Mouse (Mus musculus) kidney, adult 2 months (tissue): ENCODE results near the gene Ptges. TPM values are rescaled to one million over a fixed set of nuclear protein-coding genes. Genes with fewer than 3 reads are reported as not detected.

Experiments
- DNase-seq: peaks from one replicate; pipeline ENCODE4 v3.0.0; 2021
- H3K27ac ChIP-seq: fragments of 200-500 bp; 2 replicates; pipeline ENCODE4 v1.5.1; 2012; ENCODE audit warnings: low read depth, low read length, control low read depth, inconsistent platforms; ENCODE audit not compliant: insufficient read depth
- H3K27me3 ChIP-seq: fragments of 200-500 bp; replicated peaks from 2 replicates; pipeline ENCODE4 v1.6.1; 2012; ENCODE audit warnings: mild to moderate bottlenecking, moderate library complexity, low read length, inconsistent platforms; ENCODE audit not compliant: control insufficient read depth, insufficient read depth
- H3K36me3 ChIP-seq: fragments of 200-500 bp; 2 replicates; pipeline ENCODE4 v1.6.1; 2012; ENCODE audit warnings: mild to moderate bottlenecking, moderate library complexity, low read length, inconsistent platforms; ENCODE audit not compliant: control insufficient read depth, insufficient read depth
- H3K4me1 ChIP-seq: fragments of 200-500 bp; 2 replicates; pipeline ENCODE4 v1.6.1; 2011; ENCODE audit warnings: low read length; ENCODE audit not compliant: control insufficient read depth, insufficient read depth
- H3K4me3 ChIP-seq: fragments of 200-500 bp; 2 replicates; pipeline ENCODE4 v1.5.1; 2011; ENCODE audit warnings: mild to moderate bottlenecking, low read depth, low read length, control low read depth; ENCODE audit not compliant: insufficient read depth
- CTCF ChIP-seq: fragments of 200-500 bp; conservative IDR thresholded peaks from 2 replicates; pipeline ENCODE4 v1.5.1; 2011; ENCODE audit warnings: low read depth, mild to moderate bottlenecking, control low read depth, low read length, moderate library complexity, mixed read lengths; ENCODE audit not compliant: insufficient read depth, insufficient read length
- POLR2A ChIP-seq: fragments of 200-500 bp; IDR thresholded peaks from one replicate; pipeline ENCODE4 v1.6.1; 2011; ENCODE audit warnings: low read depth, low read length, control low read depth
- WGBS: fragments of 180-500 bp; shearing (Covaris S2); methylation state at CpG from one replicate; pipeline ENCODE4 v1.1.7; 2018; 5-methylcytosine and 5-hydroxymethylcytosine counted together
- polyA plus RNA-seq: library from polyadenylated mRNA; depleted of rRNA; stranded (reverse); fragments of >200 nt; gene quantifications from 2 replicates; pipeline ENCODE4 v1.2.3, GENCODE M21; 2012; rRNA removed

Ptges gene
- polyA plus RNA-seq, 1 experiment: 36.3 TPM

- Histone ChIP-seq H3K27me3 (no peaks in the 10 kb centered on the region), H3K4me3 (no peak overlapping the region), H3K27ac (no peak overlapping the region), H3K36me3 (no peaks in the 10 kb centered on the region), H3K4me1 (no peaks in the 10 kb centered on the region)
- 64% methylated on average over 8 of the region's 8 CpGs for WGBS
- no peak for DNase-seq
- TF ChIP-seq CTCF (no peak), POLR2A (no peak)
Measured at GRCm38 (mm10) chr2:30848184-30848583, 81.5 kb downstream of the Ptges start.

GRCm38 (mm10) chr2:30846723-30847122, 82.9 kb downstream of the Ptges start:
- no peaks in the 10 kb centered on the region for H3K27me3 ChIP-seq
- no peaks in the 10 kb centered on the region for H3K4me1 ChIP-seq
- no peak overlapping the region for H3K4me3 ChIP-seq
- 49% methylated on average over 6 of the region's 6 CpGs for WGBS
- no peak overlapping the region for H3K27ac ChIP-seq
- TF ChIP-seq CTCF (no peak), POLR2A (no peak)
- no peaks in the 10 kb centered on the region for H3K36me3 ChIP-seq
- DNase-seq: no peak

DNA sequence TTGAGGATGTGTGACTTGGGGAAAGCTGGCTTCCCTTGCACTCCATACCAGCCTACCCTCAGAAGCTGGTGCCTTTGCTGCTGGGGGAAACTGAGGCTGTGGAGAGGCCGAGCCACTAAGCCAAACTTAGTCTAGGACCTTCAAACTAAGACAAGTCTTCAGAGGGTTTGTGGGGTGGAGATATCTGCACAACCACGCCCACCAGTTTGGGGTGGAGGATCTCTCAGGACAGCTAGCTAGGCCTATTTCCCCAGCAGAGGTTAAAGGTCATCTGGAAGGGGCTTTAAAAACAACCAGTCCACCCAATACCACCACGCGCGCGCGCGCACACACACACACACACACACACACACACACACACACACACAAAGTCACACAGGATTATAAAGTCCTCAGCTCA, 83.4 kb downstream of the Ptges start:
- no peaks in the 10 kb centered on the region for H3K4me1 ChIP-seq
- H3K27me3 ChIP-seq: no peaks in the 10 kb centered on the region
- TF ChIP-seq CTCF: no peak
- no peak for TF ChIP-seq POLR2A
- H3K4me3 ChIP-seq: no peak overlapping the region
- H3K36me3 ChIP-seq: no peaks in the 10 kb centered on the region
- 84% methylated on average over 8 of the region's 8 CpGs for WGBS
- no peak for DNase-seq
- no peak overlapping the region for H3K27ac ChIP-seq

- H3K4me1 ChIP-seq: no peaks in the 10 kb centered on the region
- WGBS: 2% methylated on average over 80 of the region's 80 CpGs
- no peaks in the 10 kb centered on the region for H3K36me3 ChIP-seq
- TF ChIP-seq POLR2A (no peak), CTCF (no peak)
- H3K27ac ChIP-seq: no peak overlapping the region
- H3K4me3 ChIP-seq: peak overlapping the region; percentile 32
- no peaks in the 10 kb centered on the region for H3K27me3 ChIP-seq
- DNase-seq: peak; percentile 17
Measured at GRCm38 (mm10) chr2:30845152-30846070, 84.3 kb downstream of the Ptges start.

GRCm38 (mm10) chr2:30842615-30843014, 87.0 kb downstream of the Ptges start:
- Histone ChIP-seq H3K36me3 (no peaks in the 10 kb centered on the region), H3K4me1 (no peaks in the 10 kb centered on the region), H3K27me3 (no peaks in the 10 kb centered on the region), H3K4me3 (no peak overlapping the region), H3K27ac (no peak overlapping the region)
- no peak for DNase-seq
- TF ChIP-seq POLR2A (no peak), CTCF (no peak)
- 46% methylated on average over 10 of the region's 10 CpGs for WGBS

Other genes starting within 250 kb of the Ptges start
- 1.7 and 4.1 TPM in 2 replicates for gene 1700001O22Rik, start 126.2 kb downstream of the Ptges start, polyA plus RNA-seq
- gene Ntmt1, start 122.0 kb downstream of the Ptges start, polyA plus RNA-seq: 26.4 and 27.3 TPM in 2 replicates
- gene Asb6, start 99.5 kb downstream of the Ptges start, polyA plus RNA-seq: 24.5 and 35.2 TPM in 2 replicates
- gene Prrx2, start 94.9 kb downstream of the Ptges start, polyA plus RNA-seq: 4.7 and 6.7 TPM in 2 replicates
- 22.4 and 22.7 TPM in 2 replicates for gene Tor1b, start 23.1 kb upstream of the Ptges start, polyA plus RNA-seq
- 40.8 and 45.0 TPM in 2 replicates for gene Tor1a, start 38.1 kb upstream of the Ptges start, polyA plus RNA-seq
- gene BC005624, start 52.3 kb upstream of the Ptges start, polyA plus RNA-seq: 21.6 and 27.3 TPM in 2 replicates
- gene Usp20, start 52.4 kb upstream of the Ptges start, polyA plus RNA-seq: 40.0 and 43.9 TPM in 2 replicates
- 21.1 and 23.9 TPM in 2 replicates for gene Fnbp1, start 212.1 kb upstream of the Ptges start, polyA plus RNA-seq
- gene Gpr107, start 222.5 kb upstream of the Ptges start, polyA plus RNA-seq: 22.2 and 22.8 TPM in 2 replicates